ENCODE assay signal across 14 mouse cellular contexts in genomic region chr4:131208637-131209036, GRCm38 (mm10).
"Had no signal": no experiment of that assay in that cellular context is flagged by ENCODE, and none has a peak within 500 bp of the region (broad histone marks: within the 10 kb centered on the region; RNA-seq: fewer than 3 reads in every experiment).

No protein-coding gene starts in this region.

- ATAC-seq: lung, postnatal 0 days had no signal

- H3K9me3 ChIP-seq: liver, embryonic 15.5 days; midbrain, embryonic 10.5 days; neural tube, embryonic 15.5 days had no signal

- H3K9ac ChIP-seq: liver, embryonic 15.5 days; neural tube, embryonic 15.5 days had no signal

- H3K27me3 ChIP-seq: liver, embryonic 15.5 days; neural tube, embryonic 15.5 days had no signal

- DNase-seq: kidney, postnatal 25 days; lung, adult 2 months; lung, postnatal 4 days; midbrain, embryonic 14.5 days; thymus, adult 18-20 months; thymus, postnatal 14 days had no signal

- H3K4me1 ChIP-seq: limb, embryonic 10.5 days; liver, embryonic 15.5 days had no signal

- H3K4me2 ChIP-seq: liver, embryonic 11.5 days; liver, embryonic 15.5 days; neural tube, embryonic 15.5 days had no signal

- H3K4me3 ChIP-seq: left cerebral cortex, adult 2 months; limb, embryonic 10.5 days; liver, embryonic 15.5 days; midbrain, embryonic 10.5 days; myocyte; neural tube, embryonic 15.5 days had no signal

- H3K27ac ChIP-seq: left cerebral cortex, adult 2 months; limb, embryonic 10.5 days; liver, embryonic 15.5 days; midbrain, embryonic 10.5 days; neural tube, embryonic 15.5 days had no signal

- H3K36me3 ChIP-seq: limb, embryonic 10.5 days; liver, embryonic 15.5 days; midbrain, embryonic 10.5 days; neural tube, embryonic 15.5 days had no signal
